ENCODE assay signal across 23 mouse cellular contexts in genomic region chr2:23077693-23078092, GRCm38 (mm10).
"Had no signal": no experiment of that assay in that cellular context is flagged by ENCODE, and none has a peak within 500 bp of the region (broad histone marks: within the 10 kb centered on the region; RNA-seq: fewer than 3 reads in every experiment).

No protein-coding gene starts in this region.

- H3K9ac ChIP-seq: heart, embryonic 13.5 days; heart, embryonic 15.5 days; hindbrain, embryonic 13.5 days; hindbrain, embryonic 15.5 days; limb, embryonic 12.5 days; liver, embryonic 12.5 days; liver, embryonic 14.5 days had no signal

- H3K9me3 ChIP-seq: heart, embryonic 13.5 days; heart, embryonic 15.5 days; hindbrain, embryonic 13.5 days; hindbrain, embryonic 15.5 days; limb, embryonic 10.5 days; limb, embryonic 12.5 days; liver, embryonic 12.5 days had no signal

- ATAC-seq: hindbrain, postnatal 0 days; intestine, embryonic 16.5 days; liver, embryonic 12.5 days had no signal

- H3K27me3 ChIP-seq: heart, embryonic 13.5 days; heart, embryonic 15.5 days; hindbrain, embryonic 13.5 days; hindbrain, embryonic 15.5 days; limb, embryonic 12.5 days; liver, embryonic 12.5 days had no signal

- DNase-seq: gastrocnemius, adult 2 months; gastrocnemius, postnatal 10 days; gastrocnemius, postnatal 25 days; heart, adult 11 months; heart, adult 2 months; heart, postnatal 14 days; heart, postnatal 36 days; kidney, adult 11 months; kidney, adult 8-10 months; kidney, postnatal 10 days; layer of hippocampus, adult 9-11 months; layer of hippocampus, postnatal 36 days had no signal

- H3K4me2 ChIP-seq: heart, embryonic 11.5 days; heart, embryonic 13.5 days; heart, embryonic 15.5 days; hindbrain, embryonic 13.5 days; hindbrain, embryonic 15.5 days; limb, embryonic 12.5 days; liver, embryonic 12.5 days had no signal

- H3K4me1 ChIP-seq: heart, embryonic 13.5 days; heart, embryonic 15.5 days; hindbrain, embryonic 13.5 days; hindbrain, embryonic 15.5 days; limb, embryonic 10.5 days; limb, embryonic 12.5 days; liver, embryonic 12.5 days had no signal

- H3K27ac ChIP-seq: gastrocnemius, adult 2 months; heart, adult 2 months; heart, embryonic 13.5 days; heart, embryonic 15.5 days; hindbrain, embryonic 13.5 days; hindbrain, embryonic 15.5 days; hindbrain, postnatal 0 days; limb, embryonic 10.5 days; limb, embryonic 12.5 days; liver, embryonic 12.5 days; liver, embryonic 14.5 days had no signal

- H3K4me3 ChIP-seq: gastrocnemius, adult 2 months; heart, adult 2 months; heart, embryonic 13.5 days; heart, embryonic 15.5 days; hindbrain, embryonic 13.5 days; hindbrain, embryonic 15.5 days; limb, embryonic 10.5 days; limb, embryonic 12.5 days; liver, embryonic 12.5 days had no signal
